Mouse (Mus musculus): ENCODE results near the gene Gm12695. TPM values are rescaled to one million over a fixed set of nuclear protein-coding genes. Genes with fewer than 3 reads are reported as not detected.

The Gm12695 gene
- total RNA-seq, 2 experiments from 2014 or later = not detected

- intact Hi-C loops (cut with DNase I) = loop anchor here (5.0 to 10.0 kb wide), 2 partner anchors 92 to 969 kb away; no protein-coding TSS in a partner anchor
- peak; percentile 74 to 78 for DNase-seq (ENCODE audit: low spot score in 2 of 2)
Measured at GRCm38 (mm10) chr4:96705281-96705951, 79.6 kb downstream of the Gm12695 start.

- DNase-seq (ENCODE audit: low spot score in 2 of 2) = no peak
- intact Hi-C loops (cut with DNase I) = loop anchor here (5.0 kb wide), 2 partner anchors 1049 to 1749 kb away; no protein-coding TSS in a partner anchor
Measured at GRCm38 (mm10) chr4:96698218-96698561, 86.8 kb downstream of the Gm12695 start.

- DNase-seq (ENCODE audit: low spot score in 2 of 2) = peak; percentile 18 to 20
- intact Hi-C loops (cut with DNase I) = loop anchor here (5.0 kb wide), 2 partner anchors 1050 to 1750 kb away; no protein-coding TSS in a partner anchor
Measured at GRCm38 (mm10) chr4:96697511-96698217, 87.3 kb downstream of the Gm12695 start.

GRCm38 (mm10) chr4:96696614-96697360, 88.2 kb downstream of the Gm12695 start:
- intact Hi-C loops (cut with DNase I) = loop anchor here (5.0 kb wide), 2 partner anchors 1051 to 1751 kb away; no protein-coding TSS in a partner anchor
- DNase-seq (ENCODE audit: low spot score in 2 of 2) = peak; percentile 66 to 85

- intact Hi-C loops (cut with DNase I) = loop anchor here (10.0 kb wide), 1 partner anchor 133 kb away; the partner anchor contains the start of gene Cyp2j6
- DNase-seq (ENCODE audit: low spot score in 2 of 2) = no peak
Measured at GRCm38 (mm10) chr4:96687358-96687803, 97.6 kb downstream of the Gm12695 start.

- intact Hi-C loops (cut with DNase I) = loop anchor here (5.0 to 10.0 kb wide), 4 partner anchors 91 to 591 kb away; partner anchors contain the start of genes Cyp2j6 and Cyp2j9
- peak in 1 of 2 experiments; percentile 20 for DNase-seq (ENCODE audit: low spot score in 2 of 2)
Measured at GRCm38 (mm10) chr4:96683474-96683873, 101.5 kb downstream of the Gm12695 start.

- DNase-seq (ENCODE audit: low spot score in 2 of 2) = no peak
Measured at GRCm38 (mm10) chr4:96680966-96681365, 104.0 kb downstream of the Gm12695 start.

GRCm38 (mm10) chr4:96680233-96680632, 104.8 kb downstream of the Gm12695 start:
- peak; percentile 37 to 54 for DNase-seq (ENCODE audit: low spot score in 2 of 2)
- intact Hi-C loops (cut with DNase I) = loop anchor here (5.0 to 10.0 kb wide), 4 partner anchors 88 to 588 kb away; partner anchors contain the start of genes Cyp2j6 and Cyp2j9

More at GRCm38 (mm10) chr4:96680966-96681365, 104.0 kb downstream of the Gm12695 start:
- intact Hi-C loops (cut with DNase I) = loop anchor here (5.0 to 10.0 kb wide), 4 partner anchors 89 to 589 kb away; partner anchors contain the start of genes Cyp2j6 and Cyp2j9

Other genes starting within 250 kb of the Gm12695 start
- gene Cyp2j6, start 231.5 kb downstream of the Gm12695 start, total RNA-seq (2021) = 10 to 100 TPM; 14.9 to 15.3 TPM
- gene Cyp2j9, start 193.6 kb downstream of the Gm12695 start, total RNA-seq (2021) = 10 to 100 TPM; 24.1 to 25.2 TPM
- gene Cyp2j5, start 121.0 kb downstream of the Gm12695 start, total RNA-seq (2021) = not detected

Data from left cerebral cortex, postnatal 25 days (tissue).